Mouse (Mus musculus) cerebellum, adult 2 months (tissue): ENCODE data around the gene Vipr1. TPM values are rescaled to one million over a fixed set of nuclear protein-coding genes. Genes with fewer than 3 reads are reported as not detected.
"Not testable (repeated sequence)": the region's sequence is repeated elsewhere in the genome, so short reads cannot be mapped to it uniquely, and the experiment has no call there.

Experiments
- DNase-seq, 2 experiments: peaks; one replicate each; pipeline ENCODE4 v3.0.0; 2021
- H3K27ac ChIP-seq: fragments of 200-500 bp; 2 replicates; pipeline ENCODE4 v1.5.1; 2012; ENCODE audit warnings: low read length, control low read depth, inconsistent platforms; ENCODE audit not compliant: insufficient read depth
- H3K27me3 ChIP-seq: fragments of 200-500 bp; 2 replicates; pipeline ENCODE4 v1.6.1; 2012; ENCODE audit warnings: inconsistent platforms, mild to moderate bottlenecking, low read length, moderate library complexity; ENCODE audit not compliant: control insufficient read depth, insufficient read depth
- H3K4me1 ChIP-seq: fragments of 200-500 bp; 2 replicates; pipeline ENCODE4 v1.6.1; 2011; ENCODE audit warnings: low read length; ENCODE audit not compliant: control insufficient read depth, insufficient read depth
- H3K4me3 ChIP-seq: fragments of 200-500 bp; replicated peaks from 2 replicates; pipeline ENCODE3; 2011; ENCODE audit warnings: mild to moderate bottlenecking, low read depth, low read length, control low read depth; ENCODE audit not compliant: insufficient read depth
- CTCF ChIP-seq: fragments of 200-500 bp; IDR thresholded peaks from 2 replicates; pipeline ENCODE4 v1.5.1; 2011; ENCODE audit warnings: low read depth, mild to moderate bottlenecking, control low read depth, low read length, moderate library complexity, borderline replicate concordance; ENCODE audit not compliant: insufficient read depth
- POLR2A ChIP-seq: fragments of 200-500 bp; IDR thresholded peaks from 2 replicates; pipeline ENCODE4 v1.6.1; 2011; ENCODE audit warnings: low read length, control low read depth, borderline replicate concordance; ENCODE audit not compliant: insufficient read depth
- WGBS: fragments of 180-500 bp; shearing (Covaris S2); methylation state at CpG from one replicate; pipeline ENCODE4 v1.1.7; 2018; 5-methylcytosine and 5-hydroxymethylcytosine counted together
- polyA plus RNA-seq: library from polyadenylated mRNA; depleted of rRNA; stranded (reverse); fragments of >200 nt; gene quantifications from 2 replicates; pipeline ENCODE4 v1.2.3, GENCODE M21; 2012; rRNA removed

Gene Vipr1
- polyA plus RNA-seq, result 5.2 and 9.3 TPM in 2 replicates

DNA sequence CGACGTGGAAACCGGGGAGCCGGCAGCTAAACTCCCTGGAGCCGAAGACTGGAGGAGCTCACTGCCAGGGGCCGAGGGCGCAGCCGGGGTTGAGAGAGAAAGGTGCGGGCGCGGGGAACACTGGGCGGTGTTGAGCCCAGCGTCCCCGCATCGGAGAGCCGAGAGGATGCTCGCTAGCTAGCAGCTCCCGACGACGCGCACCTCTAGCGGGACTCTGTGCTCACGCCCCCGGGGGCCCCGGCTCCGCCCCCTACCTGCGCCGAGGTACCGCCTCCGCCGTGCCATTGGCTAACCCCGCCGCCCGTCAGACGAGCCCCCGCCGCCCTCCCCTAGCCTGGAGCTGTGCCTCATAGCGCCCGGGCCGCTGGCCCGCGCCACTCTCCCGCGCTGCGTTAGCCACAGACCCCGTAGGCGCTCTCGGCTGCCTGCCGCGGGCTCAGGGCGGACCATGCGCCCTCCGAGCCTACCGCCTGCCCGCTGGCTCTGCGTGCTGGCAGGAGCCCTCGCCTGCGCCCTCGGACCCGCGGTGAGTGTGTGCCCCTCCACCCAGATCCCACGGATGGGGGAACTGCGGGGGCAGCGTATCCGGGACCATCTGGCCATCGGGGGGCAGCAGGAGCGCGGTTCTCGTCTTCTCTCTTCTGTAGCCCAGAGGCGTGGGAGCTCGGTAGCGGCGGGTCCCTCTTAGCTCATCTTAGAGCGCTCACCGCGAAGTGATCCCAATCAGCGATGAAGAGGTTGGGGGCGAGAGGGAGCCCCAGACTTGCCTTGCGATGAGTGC, at the start of gene Vipr1:
TSS of gene Vipr1 (plus strand) at position 316 of the 781 bp plus-strand sequence.
- WGBS, result under 1% methylated on average over 62 of the region's 79 CpGs
- Histone ChIP-seq H3K27ac (peak within 1 kb of the TSS; percentile 32; the same call in 1 of the 2 replicates), H3K4me3 (peak within 1 kb of the TSS; percentile 63), H3K27me3 (no peaks in the 10 kb centered on the region), H3K4me1 (peaks cover 10% of the 10 kb centered on the region)
- TF ChIP-seq POLR2A (peak; percentile 68), CTCF (no peak; the same call in 1 of the 2 replicates)
- DNase-seq, result peak; percentile 88

DNA sequence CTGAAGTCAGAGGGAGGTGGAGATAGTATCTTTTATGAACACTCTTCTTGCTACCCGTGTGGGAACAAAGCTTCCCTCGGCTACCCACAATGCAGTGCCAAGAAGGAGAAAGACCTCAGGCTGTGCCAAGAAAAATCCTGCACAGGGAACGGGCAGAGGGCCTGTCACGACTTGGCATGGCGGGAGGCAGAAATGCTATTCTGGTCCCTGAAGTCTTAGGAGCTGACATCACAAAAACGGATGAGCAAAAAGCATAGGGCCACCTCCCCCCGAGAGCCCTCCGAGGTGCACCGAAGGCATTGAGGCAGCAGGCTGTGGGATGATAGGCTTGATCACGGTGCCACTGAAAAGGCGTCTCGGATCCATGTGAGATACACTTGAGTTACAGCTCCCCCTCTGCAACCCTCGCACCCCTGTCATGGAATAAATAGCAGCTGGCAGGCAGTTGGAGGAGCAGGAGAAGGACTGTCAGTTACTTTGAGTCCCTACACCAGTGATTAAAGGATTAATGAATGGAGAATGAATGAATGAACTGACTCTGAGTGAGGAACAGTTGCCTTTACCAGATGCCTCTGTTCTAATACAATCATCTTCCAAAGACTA, 49.5 kb upstream of the Vipr1 start:
- Histone ChIP-seq H3K27ac (no peak overlapping the region), H3K4me3 (no peak overlapping the region), H3K27me3 (no peaks in the 10 kb centered on the region), H3K4me1 (peaks cover 10% of the 10 kb centered on the region; the same call in 1 of the 2 replicates)
- TF ChIP-seq POLR2A (no peak), CTCF (no peak)
- peak; percentile 32 to 69 for DNase-seq
- WGBS, result 12% methylated on average over 13 of the region's 13 CpGs

DNA sequence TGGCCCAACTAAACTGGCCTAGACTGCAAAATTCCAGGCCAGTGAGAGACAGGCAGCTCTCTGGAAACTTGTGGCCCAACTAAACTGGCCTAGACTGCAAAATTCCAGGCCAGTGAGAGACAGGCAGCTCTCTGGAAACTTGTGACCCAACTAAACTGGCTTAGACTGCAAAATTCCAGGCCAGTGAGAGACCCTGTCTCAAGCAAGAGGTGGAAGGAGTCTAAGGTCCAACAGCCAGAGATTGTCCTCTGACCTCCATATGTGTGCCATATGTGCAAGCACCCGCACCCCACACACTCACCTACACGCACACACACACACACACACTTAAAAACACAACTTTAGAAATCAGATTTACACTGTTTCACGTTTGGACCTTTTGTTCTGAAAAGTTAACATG, 48.7 kb upstream of the Vipr1 start:
- H3K4me1 ChIP-seq, result peaks cover 10% of the 10 kb centered on the region; the same call in 1 of the 2 replicates
- DNase-seq, H3K4me3 ChIP-seq, H3K27me3 ChIP-seq, H3K27ac ChIP-seq: not testable (repeated sequence)
- 92% methylated on average over 3 of the region's 3 CpGs for WGBS

DNA sequence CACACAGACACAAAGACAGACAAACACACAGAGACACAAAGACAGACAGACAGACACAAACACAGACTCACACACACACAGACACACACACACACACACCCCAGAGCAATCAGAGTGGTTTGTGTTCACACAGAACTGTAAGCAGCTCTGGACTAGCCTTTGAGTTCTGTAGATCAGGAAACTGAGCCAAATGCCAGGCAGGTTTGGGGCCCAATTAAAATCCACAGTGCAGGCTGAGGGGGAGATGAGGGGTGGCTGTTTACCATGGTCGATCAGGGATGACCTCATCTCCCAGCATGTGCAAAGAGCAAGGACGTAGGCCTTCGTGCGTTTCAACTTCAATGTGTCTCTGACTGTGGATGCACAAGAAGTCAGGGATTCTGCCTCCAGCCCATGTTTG, 47.7 kb upstream of the Vipr1 start:
- H3K4me3 ChIP-seq, result no peak overlapping the region
- no peak for TF ChIP-seq POLR2A
- TF ChIP-seq CTCF, result no peak
- no peaks in the 10 kb centered on the region for H3K27me3 ChIP-seq
- peaks cover 10% of the 10 kb centered on the region; the same call in 1 of the 2 replicates for H3K4me1 ChIP-seq
- 52% methylated on average over 4 of the region's 4 CpGs for WGBS
- no peak overlapping the region for H3K27ac ChIP-seq
- no peak for DNase-seq

DNA sequence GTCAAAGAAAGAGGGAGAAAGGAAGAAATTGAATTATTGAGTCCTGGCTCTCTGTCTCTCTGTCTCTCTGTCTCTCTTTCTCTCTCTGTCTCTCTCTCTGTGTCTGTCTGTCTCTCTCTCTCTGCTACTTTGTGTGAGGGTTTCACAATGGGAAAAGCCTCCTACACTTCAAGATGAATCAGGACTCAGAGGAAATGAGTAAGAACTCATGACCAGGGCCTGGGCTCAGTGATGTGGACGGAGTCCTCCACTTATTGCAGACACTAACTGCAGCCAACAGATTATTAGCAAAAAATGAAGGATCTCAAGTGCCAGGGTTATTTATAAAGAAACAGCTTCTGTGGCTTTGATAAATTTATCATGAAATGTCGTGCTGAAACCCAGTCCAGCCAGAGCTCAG, 44.4 kb upstream of the Vipr1 start:
- H3K27ac ChIP-seq, result no peak overlapping the region
- no peaks in the 10 kb centered on the region for H3K27me3 ChIP-seq
- no peak for DNase-seq
- H3K4me3 ChIP-seq, result no peak overlapping the region
- 90% methylated on average over 2 of the region's 2 CpGs for WGBS
- TF ChIP-seq POLR2A, result no peak
- no peak for TF ChIP-seq CTCF
- H3K4me1 ChIP-seq, result peaks cover 14% of the 10 kb centered on the region

DNA sequence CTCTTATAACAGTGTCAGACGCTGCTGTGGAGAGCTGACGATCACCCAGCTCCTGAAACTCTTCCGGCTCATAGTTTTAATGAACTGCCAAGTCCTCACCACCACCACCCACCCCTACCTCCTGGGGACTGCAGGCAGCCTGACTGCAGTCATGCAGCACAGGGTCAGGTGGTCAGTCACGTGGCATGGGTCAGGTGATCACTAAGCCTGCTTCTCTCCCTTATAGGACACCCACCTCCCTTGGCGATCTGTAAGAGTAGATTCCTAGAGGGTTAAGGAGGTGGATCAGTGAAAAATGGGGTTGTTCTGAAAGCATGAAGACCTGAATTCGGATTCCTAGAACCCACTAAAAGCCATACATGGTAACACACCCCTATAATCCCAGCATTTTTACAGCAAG, 43.0 kb upstream of the Vipr1 start:
- Histone ChIP-seq H3K27me3 (no peaks in the 10 kb centered on the region), H3K4me3 (no peak overlapping the region), H3K27ac (no peak overlapping the region), H3K4me1 (peaks cover 11% of the 10 kb centered on the region)
- 77% methylated on average over 6 of the region's 6 CpGs for WGBS
- TF ChIP-seq CTCF (no peak), POLR2A (no peak)
- DNase-seq, result no peak

DNA sequence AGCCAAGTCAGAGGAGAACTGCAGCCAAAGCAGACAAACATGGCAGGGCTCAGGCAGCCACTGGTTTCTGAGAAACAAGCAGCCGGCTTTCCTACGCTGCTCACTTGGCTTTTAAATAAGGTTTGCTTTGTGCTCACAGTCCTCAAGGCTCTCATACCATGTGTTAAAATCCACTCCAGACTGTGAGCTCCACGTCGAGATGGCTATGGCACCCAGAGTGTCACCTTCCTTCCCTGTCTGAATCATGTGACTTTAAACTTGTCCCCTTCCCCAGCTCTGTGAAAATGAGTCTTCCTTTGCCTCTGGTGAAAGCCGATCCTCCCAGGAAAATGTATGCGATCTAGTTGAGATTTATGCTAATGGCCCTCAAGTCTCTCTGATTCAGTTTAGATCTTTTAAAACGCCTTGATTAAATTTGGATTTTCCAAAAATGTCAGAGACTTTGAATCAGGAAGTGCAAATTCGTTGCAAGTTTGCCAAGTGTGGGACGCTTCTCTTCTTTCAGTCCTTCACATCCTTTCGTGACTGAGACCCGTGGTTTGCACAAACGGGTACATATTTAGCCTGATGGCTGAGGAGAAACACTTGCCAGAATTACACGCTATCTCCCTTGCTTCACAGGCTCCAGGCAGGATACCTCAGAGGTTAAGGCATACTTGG, 42.2 kb upstream of the Vipr1 start:
- DNase-seq, result no peak
- H3K27ac ChIP-seq, result no peak overlapping the region
- 34% methylated on average over 13 of the region's 13 CpGs for WGBS
- no peak for TF ChIP-seq POLR2A
- no peak for TF ChIP-seq CTCF
- H3K27me3 ChIP-seq, result no peaks in the 10 kb centered on the region
- peaks cover 11% of the 10 kb centered on the region for H3K4me1 ChIP-seq
- H3K4me3 ChIP-seq, result no peak overlapping the region
